Mouse (Mus musculus): ENCODE results near the gene Lhx2. TPM values are rescaled to one million over a fixed set of nuclear protein-coding genes. Genes with fewer than 3 reads are reported as not detected.
A peak's percentile ranks its signal among the peaks of the same experiment; 100 is the strongest.

The Lhx2 gene
- polyA plus RNA-seq (2012; fragmentation: generic; extraction: Trizol): 0.89 TPM

DNA sequence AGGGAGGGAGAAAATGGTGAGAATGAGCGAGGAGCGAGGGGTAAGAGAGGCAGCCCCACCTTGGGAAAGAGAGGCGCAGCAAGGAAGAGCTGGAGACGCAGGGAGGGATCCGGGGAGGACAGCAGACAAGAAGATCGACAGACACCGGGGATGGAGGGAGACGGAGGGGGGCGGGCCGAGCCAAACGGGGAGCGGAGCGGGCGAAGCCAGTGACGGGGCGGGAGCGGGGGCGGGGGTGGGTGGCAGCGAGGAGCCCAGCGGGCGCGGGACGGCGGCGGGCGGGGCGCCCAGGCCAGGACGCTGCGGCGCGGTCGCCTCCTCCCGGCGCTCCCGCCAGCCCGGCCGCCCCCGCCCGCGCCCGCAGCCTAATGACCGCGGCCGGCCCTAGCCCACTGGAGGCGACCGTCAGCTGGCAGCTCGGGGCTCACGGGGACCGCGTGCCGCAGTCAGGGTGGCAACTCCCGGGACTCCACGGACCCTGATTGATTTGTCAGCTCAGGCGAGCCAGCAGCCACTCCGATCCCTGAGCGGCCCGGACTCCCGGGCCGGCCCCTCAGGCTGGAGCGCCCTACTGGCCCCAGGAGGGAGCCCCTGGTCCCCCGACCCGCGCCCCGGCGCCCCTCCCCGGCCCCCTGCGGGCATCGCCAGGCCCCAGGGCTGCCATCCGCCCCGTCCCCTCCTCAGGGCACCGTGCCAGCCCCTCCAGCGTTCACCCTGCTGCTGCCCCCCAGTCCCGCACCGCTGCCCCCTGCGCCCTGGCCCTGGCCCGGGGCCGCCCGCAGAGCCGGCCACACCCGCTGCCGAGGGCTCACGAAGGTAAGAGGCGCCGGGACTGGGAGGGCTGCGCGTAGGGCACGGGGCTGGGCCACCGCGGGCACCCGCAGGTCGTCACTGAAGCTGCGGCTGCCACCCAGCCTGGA lies at the start of gene Lhx2:
Gene Lhx2 (plus strand): TSS at position 292 of the 920 bp plus-strand sequence.
- Histone ChIP-seq H3K4me2 (ENCODE audit: low read depth) (peak within 1 kb of the TSS; percentile 68), H3K27me3 (ENCODE audit: control insufficient read depth, insufficient read depth, insufficient read length) (peaks cover 51% of the 10 kb centered on the region), H3K36me3 (ENCODE audit: control insufficient read depth, insufficient read depth) (no peaks in the 10 kb centered on the region), H3ac (ENCODE audit: control insufficient read depth, insufficient read length) (peak within 1 kb of the TSS; percentile 46), H3K4me3 (no peak within 1 kb of the TSS), H3K79me2 (ENCODE audit: control insufficient read depth, insufficient read depth) (no peaks in the 10 kb centered on the region)
- TF ChIP-seq POLR2A (IDR thresholded peaks at IDR 0.05; ENCODE audit: insufficient read length, low read depth) (no peak), MYOD1 (IDR thresholded peaks at IDR 0.05; ENCODE audit: control insufficient read depth in 1 of 3, insufficient read length in 2 of 3, low read depth in 2 of 3) (peak in 1 of 3 experiments; percentile 17), E2F4 (IDR thresholded peaks at IDR 0.05; ENCODE audit: insufficient read depth) (no peak), TCF12 (IDR thresholded peaks at IDR 0.05; ENCODE audit: insufficient read depth, poor library complexity, severe bottlenecking) (no peak), CEBPB (IDR thresholded peaks at IDR 0.05; ENCODE audit: insufficient read depth, poor library complexity, severe bottlenecking) (no peak), MAX (IDR thresholded peaks at IDR 0.05; ENCODE audit: low read depth) (no peak)

DNA sequence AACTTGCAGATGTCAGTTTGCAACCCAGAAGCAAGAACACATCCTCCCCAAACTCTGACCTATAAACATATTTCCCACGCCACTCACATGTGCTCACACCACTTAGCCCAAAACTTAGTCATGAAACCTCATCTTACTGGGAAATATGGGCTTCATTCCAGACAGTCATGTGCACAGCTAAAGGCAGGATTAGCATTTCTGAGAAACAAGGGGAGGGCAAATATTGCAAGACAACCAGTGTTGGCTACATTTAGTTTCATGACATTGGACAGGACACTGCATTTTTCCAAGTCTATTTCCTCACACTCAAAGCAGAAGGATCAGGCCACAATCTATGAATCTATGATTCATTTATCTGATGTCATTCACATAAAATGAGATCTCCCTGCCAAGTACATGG lies 47.6 kb upstream of the Lhx2 start:
- H3K4me2 ChIP-seq (ENCODE audit: low read depth): no peak overlapping the region
- no peaks in the 10 kb centered on the region for H3K79me2 ChIP-seq (ENCODE audit: control insufficient read depth, insufficient read depth)
- H3K4me3 ChIP-seq: no peak overlapping the region
- no peaks in the 10 kb centered on the region for H3K36me3 ChIP-seq (ENCODE audit: control insufficient read depth, insufficient read depth)
- peak; percentile 30 for TF ChIP-seq USF1 (IDR thresholded peaks at IDR 0.05; ENCODE audit: low read depth)
- no peak for TF ChIP-seq E2F4 (IDR thresholded peaks at IDR 0.05; ENCODE audit: insufficient read depth)
- no peak overlapping the region for H3ac ChIP-seq (ENCODE audit: control insufficient read depth, insufficient read length)
- H3K27me3 ChIP-seq (ENCODE audit: control insufficient read depth, insufficient read depth, insufficient read length): no peaks in the 10 kb centered on the region

DNA sequence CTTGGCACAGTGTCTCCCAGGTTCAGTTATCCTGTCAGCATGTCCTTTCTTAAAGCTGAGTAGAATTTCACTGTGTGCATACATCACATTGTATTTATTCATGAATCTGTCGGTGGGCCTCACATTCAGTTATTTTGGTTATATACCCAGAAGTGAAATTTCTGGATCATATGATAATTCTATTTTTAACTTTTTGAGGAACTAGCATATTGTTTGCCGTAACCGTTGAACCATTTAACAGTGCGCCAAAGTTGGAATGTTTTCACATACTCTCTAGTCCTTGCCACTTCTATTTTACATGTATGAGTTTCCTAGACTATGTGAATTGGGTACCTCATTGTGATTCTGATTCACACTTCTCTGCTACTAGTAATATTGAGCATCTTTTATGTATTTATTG lies 43.1 kb upstream of the Lhx2 start:
- no peak for TF ChIP-seq MAX (IDR thresholded peaks at IDR 0.05; ENCODE audit: low read depth)
- no peak for TF ChIP-seq E2F4 (IDR thresholded peaks at IDR 0.05; ENCODE audit: insufficient read depth)
- TF ChIP-seq REST (IDR thresholded peaks at IDR 0.05; ENCODE audit: insufficient read depth, insufficient read length): no peak
- no peak for TF ChIP-seq POLR2AphosphoS2 (IDR thresholded peaks at IDR 0.05; ENCODE audit: insufficient read length, low read depth)
- no peak for TF ChIP-seq SRF (IDR thresholded peaks at IDR 0.05; ENCODE audit: control insufficient read depth, insufficient read length, low read depth)
- no peak for TF ChIP-seq TCF3 (IDR thresholded peaks at IDR 0.05; ENCODE audit: insufficient read length, low read depth)
- TF ChIP-seq POLR2A (IDR thresholded peaks at IDR 0.05; ENCODE audit: insufficient read length, low read depth): no peak
- TF ChIP-seq CEBPB (IDR thresholded peaks at IDR 0.05; ENCODE audit: insufficient read depth, poor library complexity, severe bottlenecking): no peak
- no peak for TF ChIP-seq USF1 (IDR thresholded peaks at IDR 0.05; ENCODE audit: low read depth)
- no peak for TF ChIP-seq MYOG (IDR thresholded peaks at IDR 0.05; ENCODE audit: control insufficient read depth in 1 of 3, insufficient read depth in 1 of 3, insufficient read length in 2 of 3, low read depth in 2 of 3)
- TF ChIP-seq MYOD1 (IDR thresholded peaks at IDR 0.05; ENCODE audit: control insufficient read depth in 1 of 3, insufficient read length in 2 of 3, low read depth in 2 of 3): no peak
- no peak for TF ChIP-seq TCF12 (IDR thresholded peaks at IDR 0.05; ENCODE audit: insufficient read depth, poor library complexity, severe bottlenecking)
- H3K4me2 ChIP-seq (ENCODE audit: low read depth): no peak overlapping the region

DNA sequence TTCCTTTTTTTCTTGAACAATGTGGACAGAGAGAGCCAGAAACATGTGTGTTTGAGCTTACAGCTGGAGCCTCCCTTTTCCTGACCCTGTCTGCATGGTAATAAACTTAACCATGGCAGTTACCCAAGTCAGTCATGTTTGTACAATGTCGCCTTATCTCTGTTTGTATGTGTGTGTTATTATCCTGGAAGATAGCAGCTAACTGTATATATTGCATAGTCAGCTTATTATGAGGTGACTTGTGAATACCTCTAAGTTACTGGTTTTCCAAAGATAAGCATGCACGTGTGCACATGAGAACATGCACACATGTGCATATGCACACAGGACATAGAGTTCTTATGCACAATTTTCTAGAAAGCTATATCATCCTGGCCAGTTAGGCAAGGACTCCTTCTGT lies 38.1 kb upstream of the Lhx2 start:
- Histone ChIP-seq H3K4me3 (no peak overlapping the region), H3ac (ENCODE audit: control insufficient read depth, insufficient read length) (no peak overlapping the region), H3K4me2 (ENCODE audit: low read depth) (no peak overlapping the region), H3K36me3 (ENCODE audit: control insufficient read depth, insufficient read depth) (no peaks in the 10 kb centered on the region), H3K27me3 (ENCODE audit: control insufficient read depth, insufficient read depth, insufficient read length) (peaks cover 4% of the 10 kb centered on the region), H3K79me2 (ENCODE audit: control insufficient read depth, insufficient read depth) (no peaks in the 10 kb centered on the region)
- TF ChIP-seq TCF12 (IDR thresholded peaks at IDR 0.05; ENCODE audit: insufficient read depth, poor library complexity, severe bottlenecking) (no peak), USF1 (IDR thresholded peaks at IDR 0.05; ENCODE audit: low read depth) (no peak), REST (IDR thresholded peaks at IDR 0.05; ENCODE audit: insufficient read depth, insufficient read length) (no peak), CEBPB (IDR thresholded peaks at IDR 0.05; ENCODE audit: insufficient read depth, poor library complexity, severe bottlenecking) (no peak), TCF3 (IDR thresholded peaks at IDR 0.05; ENCODE audit: insufficient read length, low read depth) (no peak), SRF (IDR thresholded peaks at IDR 0.05; ENCODE audit: control insufficient read depth, insufficient read length, low read depth) (no peak), MYOG (IDR thresholded peaks at IDR 0.05; ENCODE audit: control insufficient read depth in 1 of 3, insufficient read depth in 1 of 3, insufficient read length in 2 of 3, low read depth in 2 of 3) (no peak), E2F4 (IDR thresholded peaks at IDR 0.05; ENCODE audit: insufficient read depth) (no peak), POLR2AphosphoS2 (IDR thresholded peaks at IDR 0.05; ENCODE audit: insufficient read length, low read depth) (no peak), POLR2A (IDR thresholded peaks at IDR 0.05; ENCODE audit: insufficient read length, low read depth) (no peak), MYOD1 (IDR thresholded peaks at IDR 0.05; ENCODE audit: control insufficient read depth in 1 of 3, insufficient read length in 2 of 3, low read depth in 2 of 3) (no peak), MAX (IDR thresholded peaks at IDR 0.05; ENCODE audit: low read depth) (no peak)

More for the DNA sequence above, 43.1 kb upstream of the Lhx2 start:
- H3ac ChIP-seq (ENCODE audit: control insufficient read depth, insufficient read length): no peak overlapping the region
- no peak overlapping the region for H3K4me3 ChIP-seq
- H3K27me3 ChIP-seq (ENCODE audit: control insufficient read depth, insufficient read depth, insufficient read length): no peaks in the 10 kb centered on the region
- no peaks in the 10 kb centered on the region for H3K36me3 ChIP-seq (ENCODE audit: control insufficient read depth, insufficient read depth)
- no peaks in the 10 kb centered on the region for H3K79me2 ChIP-seq (ENCODE audit: control insufficient read depth, insufficient read depth)

DNA sequence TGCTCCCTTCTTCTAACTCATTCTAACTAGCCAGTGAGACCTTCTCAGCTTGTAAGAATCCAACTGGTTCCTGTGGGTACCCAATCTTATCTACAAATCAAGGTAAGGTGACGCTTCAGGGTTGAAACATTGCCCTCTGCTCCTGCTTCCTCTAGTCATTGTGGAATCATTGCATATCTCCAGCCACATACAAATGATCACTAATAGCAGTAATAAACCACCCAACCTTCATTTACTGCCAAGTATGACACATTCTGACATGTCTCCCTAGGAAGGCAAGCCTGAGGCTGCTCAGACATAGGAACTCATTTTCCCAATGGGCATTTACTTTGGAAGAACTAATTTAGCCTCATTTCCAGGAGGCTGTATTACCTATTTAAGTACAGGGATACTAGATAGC lies 33.9 kb upstream of the Lhx2 start:
- Histone ChIP-seq H3ac (ENCODE audit: control insufficient read depth, insufficient read length) (no peak overlapping the region), H3K4me3 (no peak overlapping the region), H3K4me2 (ENCODE audit: low read depth) (no peak overlapping the region), H3K79me2 (ENCODE audit: control insufficient read depth, insufficient read depth) (no peaks in the 10 kb centered on the region), H3K27me3 (ENCODE audit: control insufficient read depth, insufficient read depth, insufficient read length) (peaks cover 4% of the 10 kb centered on the region), H3K36me3 (ENCODE audit: control insufficient read depth, insufficient read depth) (no peaks in the 10 kb centered on the region)
- TF ChIP-seq CEBPB (IDR thresholded peaks at IDR 0.05; ENCODE audit: insufficient read depth, poor library complexity, severe bottlenecking) (no peak), MAX (IDR thresholded peaks at IDR 0.05; ENCODE audit: low read depth) (no peak)
